Mouse (Mus musculus) lung, embryonic 15.5 days (tissue): ENCODE data around the gene Stard7. TPM values are rescaled to one million over a fixed set of nuclear protein-coding genes. Genes with fewer than 3 reads are reported as not detected.
"Not testable (repeated sequence)": the region's sequence is repeated elsewhere in the genome, so short reads cannot be mapped to it uniquely, and the experiment has no call there.

Source experiments
- ATAC-seq: fragments of 200-750 bp; cut with Nextera tagmentation; 2 replicates; pipeline ENCODE4 v1.8.0; 2017; ENCODE audit warnings: moderate number of reproducible peaks, borderline replicate concordance; ENCODE audit not compliant: low FRiP score, low TSS enrichment; ENCODE audit errors: extremely low read depth
- H3K27ac ChIP-seq: fragments of 300-500 bp; sonication (generic); 2 replicates; pipeline ENCODE4 v1.5.1; 2015; ENCODE audit warnings: moderate library complexity, mild to moderate bottlenecking, inconsistent platforms
- H3K27me3 ChIP-seq: fragments of 300-500 bp; sonication (generic); 2 replicates; pipeline ENCODE4 v1.6.1; 2015; ENCODE audit warnings: inconsistent platforms
- H3K36me3 ChIP-seq: fragments of 300-500 bp; sonication (generic); 2 replicates; pipeline ENCODE4 v1.6.1; 2015; ENCODE audit warnings: inconsistent platforms
- H3K4me1 ChIP-seq: fragments of 300-500 bp; sonication (generic); 2 replicates; pipeline ENCODE4 v1.6.1; 2015; ENCODE audit warnings: inconsistent platforms
- H3K4me2 ChIP-seq: fragments of 300-500 bp; sonication (generic); 2 replicates; pipeline ENCODE4 v1.6.1; 2015; ENCODE audit warnings: inconsistent platforms, mild to moderate bottlenecking, moderate library complexity
- H3K4me3 ChIP-seq: fragments of 300-500 bp; sonication (generic); 2 replicates; pipeline ENCODE4 v1.5.1; 2015; ENCODE audit warnings: mild to moderate bottlenecking, inconsistent platforms
- H3K9ac ChIP-seq: fragments of 300-500 bp; sonication (generic); 2 replicates; pipeline ENCODE4 v1.6.1; 2015; ENCODE audit warnings: inconsistent platforms
- H3K9me3 ChIP-seq: fragments of 300-500 bp; sonication (generic); 2 replicates; pipeline ENCODE4 v1.6.1; 2016; ENCODE audit warnings: inconsistent platforms
- WGBS: fragments of 180-500 bp; shearing (Covaris S2); methylation state at CpG from one replicate; pipeline ENCODE4 v1.1.7; 2015; 5-methylcytosine and 5-hydroxymethylcytosine counted together
- polyA plus RNA-seq: library from polyadenylated mRNA; unstranded; fragments of >200 nt; fragmentation: Nextera tagmentation; extraction: Ambion mirVana; gene quantifications from 2 replicates; pipeline ENCODE4 v1.2.1, GENCODE M21; 2015

The Stard7 gene
- polyA plus RNA-seq, 1 experiment from 2014 or later: 71.0 TPM

- 57% methylated on average over 4 of the region's 4 CpGs for WGBS
- Histone ChIP-seq H3K4me2 (no peak overlapping the region), H3K4me3 (no peak overlapping the region), H3K9ac (no peak overlapping the region), H3K9me3 (no peaks in the 10 kb centered on the region), H3K36me3 (peaks cover 57% of the 10 kb centered on the region), H3K4me1 (no peaks in the 10 kb centered on the region), H3K27ac (no peak overlapping the region), H3K27me3 (no peaks in the 10 kb centered on the region)
- ATAC-seq: no peak
Observed at GRCm38 (mm10) chr2:127292250-127292649, 22.2 kb downstream of the Stard7 start.

DNA sequence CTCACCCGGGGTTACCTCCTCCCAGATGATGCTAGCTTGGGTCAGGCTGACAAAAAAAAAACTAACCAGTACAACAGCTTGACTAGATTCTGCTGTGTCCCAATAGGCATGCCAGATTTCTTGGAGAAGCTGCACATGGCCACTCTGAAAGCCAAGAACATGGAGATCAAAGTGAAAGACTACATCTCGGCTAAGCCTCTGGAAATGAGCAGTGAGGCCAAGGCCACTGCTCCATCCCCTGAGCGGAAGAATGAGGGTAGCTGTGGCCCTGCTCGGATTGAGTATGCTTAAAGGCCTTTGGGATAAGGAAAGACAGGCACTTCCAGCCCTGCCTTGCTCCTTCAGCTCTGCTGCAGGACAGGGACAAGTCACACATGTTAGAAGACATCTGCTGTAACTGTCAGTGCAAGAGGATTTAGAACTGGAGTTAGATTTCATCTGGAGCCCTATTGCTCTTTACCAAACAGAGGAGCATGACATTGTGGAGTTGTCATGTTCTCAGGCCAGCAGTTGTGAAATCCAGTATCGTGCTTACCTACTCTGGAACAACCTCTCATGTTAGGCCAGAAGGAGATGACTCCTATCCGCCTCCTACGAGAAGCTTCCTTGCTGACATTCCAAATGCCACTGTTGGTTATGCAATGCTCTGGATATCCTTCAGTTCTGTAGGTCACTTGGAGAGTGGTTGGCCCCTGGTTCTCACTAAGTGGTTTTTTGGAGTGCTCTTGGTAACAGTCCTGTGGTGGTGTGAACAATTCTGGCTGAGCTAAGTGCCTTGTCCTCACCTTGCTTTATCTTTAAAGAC, 27.2 kb downstream of the Stard7 start:
- no peak overlapping the region for H3K4me2 ChIP-seq
- no peak for ATAC-seq

DNA sequence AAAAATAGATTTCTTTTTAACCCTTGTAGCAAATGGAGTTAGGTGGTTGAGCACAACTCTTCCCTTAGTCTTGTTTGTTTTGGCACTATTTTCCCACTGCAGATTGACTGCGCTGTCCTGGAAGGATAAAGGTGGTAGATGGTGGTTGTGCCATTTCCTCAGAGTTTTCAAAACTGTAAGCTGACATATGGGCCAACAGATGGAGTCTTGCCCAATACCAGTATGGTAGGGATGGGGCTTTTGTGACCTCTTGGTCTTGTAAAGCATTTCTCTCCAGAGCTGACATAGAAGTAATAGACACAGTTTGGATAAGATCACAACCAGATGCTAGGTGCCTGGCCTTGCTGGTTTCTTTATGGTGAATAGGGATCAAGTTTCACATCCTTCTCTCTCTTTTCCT, 28.0 kb downstream of the Stard7 start:
- Histone ChIP-seq H3K9me3 (no peaks in the 10 kb centered on the region), H3K27ac (no peak overlapping the region), H3K4me2 (no peak overlapping the region), H3K4me1 (no peaks in the 10 kb centered on the region), H3K27me3 (no peaks in the 10 kb centered on the region), H3K4me3 (no peak overlapping the region), H3K36me3 (peaks cover 56% of the 10 kb centered on the region), H3K9ac (no peak overlapping the region)
- no peak for ATAC-seq
- 93% methylated on average over 1 of the region's 1 CpGs for WGBS

More for the DNA sequence above, 27.2 kb downstream of the Stard7 start:
- no peak overlapping the region for H3K4me3 ChIP-seq
- no peaks in the 10 kb centered on the region for H3K9me3 ChIP-seq
- no peak overlapping the region for H3K9ac ChIP-seq
- 90% methylated on average over 7 of the region's 7 CpGs for WGBS
- no peaks in the 10 kb centered on the region for H3K4me1 ChIP-seq
- no peak overlapping the region for H3K27ac ChIP-seq
- no peaks in the 10 kb centered on the region for H3K27me3 ChIP-seq
- H3K36me3 ChIP-seq: peaks cover 62% of the 10 kb centered on the region

- Histone ChIP-seq H3K36me3 (peaks cover 42% of the 10 kb centered on the region), H3K4me3 (no peak overlapping the region), H3K4me1 (no peaks in the 10 kb centered on the region), H3K27me3 (no peaks in the 10 kb centered on the region), H3K9ac (no peak overlapping the region), H3K9me3 (no peaks in the 10 kb centered on the region), H3K27ac (no peak overlapping the region), H3K4me2 (no peak overlapping the region)
- 80% methylated on average over 3 of the region's 3 CpGs for WGBS
- ATAC-seq: no peak
Observed at GRCm38 (mm10) chr2:127300701-127301100, 30.7 kb downstream of the Stard7 start.

- Histone ChIP-seq H3K9me3 (no peaks in the 10 kb centered on the region), H3K4me3 (no peak overlapping the region), H3K4me1 (no peaks in the 10 kb centered on the region), H3K36me3 (peaks cover 32% of the 10 kb centered on the region), H3K9ac (no peak overlapping the region), H3K27me3 (no peaks in the 10 kb centered on the region), H3K27ac (no peak overlapping the region), H3K4me2 (no peak overlapping the region)
- no peak for ATAC-seq
- 91% methylated on average over 3 of the region's 3 CpGs for WGBS
Observed at GRCm38 (mm10) chr2:127301883-127302282, 31.9 kb downstream of the Stard7 start.

DNA sequence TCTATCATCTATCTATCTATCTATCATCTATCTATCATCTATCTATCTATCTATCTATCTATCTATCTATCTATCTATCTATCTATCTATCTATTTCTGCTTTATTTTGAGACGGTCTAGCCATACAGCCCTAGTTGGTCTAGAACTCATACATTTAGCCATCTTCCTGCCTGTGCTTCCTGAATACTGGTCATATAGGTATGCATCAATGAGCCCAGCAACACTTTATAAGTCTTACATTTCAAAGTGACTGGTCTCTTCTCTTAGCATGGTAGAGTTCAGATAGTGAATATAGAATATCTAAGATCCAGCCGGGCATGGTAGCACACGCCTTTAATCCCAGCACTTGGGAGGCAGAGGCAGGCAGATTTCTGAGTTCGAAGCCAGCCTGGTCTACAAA, 34.2 kb downstream of the Stard7 start:
- not testable (repeated sequence) for H3K36me3 ChIP-seq, H3K4me1 ChIP-seq, H3K27me3 ChIP-seq, H3K9me3 ChIP-seq, H3K4me2 ChIP-seq, H3K4me3 ChIP-seq, ATAC-seq, H3K9ac ChIP-seq, H3K27ac ChIP-seq
- 85% methylated on average over 4 of the region's 4 CpGs for WGBS

GRCm38 (mm10) chr2:127304609-127305210, 34.7 kb downstream of the Stard7 start:
- Histone ChIP-seq H3K27ac (no peak overlapping the region), H3K4me2 (no peak overlapping the region), H3K36me3 (peaks cover 5% of the 10 kb centered on the region), H3K9ac (no peak overlapping the region), H3K4me3 (no peak overlapping the region), H3K9me3 (no peaks in the 10 kb centered on the region), H3K4me1 (no peaks in the 10 kb centered on the region), H3K27me3 (no peaks in the 10 kb centered on the region)
- 80% methylated on average over 3 of the region's 3 CpGs for WGBS
- ATAC-seq: no peak

DNA sequence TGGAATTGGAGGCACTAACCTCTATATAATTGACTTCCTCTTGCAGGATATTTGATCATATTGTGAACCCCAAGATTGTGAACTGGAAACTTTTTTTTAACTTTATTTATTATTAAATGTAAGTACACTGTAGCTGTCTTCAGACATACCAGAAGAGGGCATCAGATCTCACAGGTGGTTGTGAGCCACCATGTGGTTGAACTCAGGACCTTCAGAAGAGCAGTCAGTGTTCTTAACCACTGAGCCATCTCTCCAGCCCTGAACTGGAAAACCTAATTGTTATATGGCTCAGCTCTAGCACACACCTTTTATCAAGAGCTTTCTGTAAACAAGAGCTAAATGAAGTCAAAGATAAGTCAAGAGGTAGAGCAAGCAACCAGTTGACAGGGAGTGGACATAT, 36.1 kb downstream of the Stard7 start:
- Histone ChIP-seq H3K9me3 (no peaks in the 10 kb centered on the region), H3K4me3 (no peak overlapping the region), H3K4me2 (no peak overlapping the region), H3K9ac (no peak overlapping the region), H3K36me3 (0 out of 2 replicates have a peak, but pooled peaks cover 2% of the 10 kb centered on the region), H3K27ac (no peak overlapping the region), H3K4me1 (no peaks in the 10 kb centered on the region), H3K27me3 (no peaks in the 10 kb centered on the region)
- no peak for ATAC-seq

DNA sequence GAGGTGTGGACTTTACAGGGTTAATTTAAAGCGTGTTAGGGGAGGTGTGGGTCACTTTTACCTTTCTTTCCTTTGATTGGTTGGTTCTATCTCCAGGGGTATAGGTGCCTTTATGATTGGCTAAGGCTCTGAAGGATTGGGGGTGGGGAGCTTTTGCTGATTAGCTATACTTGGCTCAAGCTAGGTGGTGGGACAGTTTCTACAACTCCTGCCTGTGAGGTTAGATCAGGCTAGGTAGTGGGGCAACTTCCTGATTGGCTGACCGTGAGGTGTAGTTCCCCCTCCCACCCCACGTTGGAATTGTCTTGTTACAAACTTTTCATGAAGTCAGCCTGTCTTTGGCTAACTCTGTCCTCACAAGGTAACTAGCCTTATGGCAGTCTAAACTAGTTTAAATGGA, 37.2 kb downstream of the Stard7 start:
- H3K9ac ChIP-seq: no peak overlapping the region
- H3K27ac ChIP-seq: no peak overlapping the region
- H3K9me3 ChIP-seq: no peaks in the 10 kb centered on the region
- ATAC-seq: no peak
- no peaks in the 10 kb centered on the region for H3K27me3 ChIP-seq
- no peaks in the 10 kb centered on the region for H3K4me1 ChIP-seq
- H3K4me3 ChIP-seq: no peak overlapping the region
- 28% methylated on average over 3 of the region's 3 CpGs for WGBS
- H3K4me2 ChIP-seq: no peak overlapping the region
- no peaks in the 10 kb centered on the region for H3K36me3 ChIP-seq

- H3K9me3 ChIP-seq: no peaks in the 10 kb centered on the region
- H3K9ac ChIP-seq: no peak overlapping the region
- H3K4me2 ChIP-seq: no peak overlapping the region
- no peak for ATAC-seq
- H3K36me3 ChIP-seq: no peaks in the 10 kb centered on the region
- H3K27ac ChIP-seq: no peak overlapping the region
- no peaks in the 10 kb centered on the region for H3K27me3 ChIP-seq
- no peak overlapping the region for H3K4me3 ChIP-seq
- H3K4me1 ChIP-seq: no peaks in the 10 kb centered on the region
- 85% methylated on average over 2 of the region's 2 CpGs for WGBS
Observed at GRCm38 (mm10) chr2:127308660-127309059, 38.6 kb downstream of the Stard7 start.

- H3K9ac ChIP-seq: no peak overlapping the region
- H3K36me3 ChIP-seq: no peaks in the 10 kb centered on the region
- no peaks in the 10 kb centered on the region for H3K4me1 ChIP-seq
- no peak for ATAC-seq
- H3K27ac ChIP-seq: no peak overlapping the region
- 36% methylated on average over 2 of the region's 2 CpGs for WGBS
- H3K4me2 ChIP-seq: no peak overlapping the region
- no peaks in the 10 kb centered on the region for H3K27me3 ChIP-seq
- H3K9me3 ChIP-seq: no peaks in the 10 kb centered on the region
- H3K4me3 ChIP-seq: no peak overlapping the region
Observed at GRCm38 (mm10) chr2:127310246-127310645, 40.2 kb downstream of the Stard7 start.

GRCm38 (mm10) chr2:127310685-127311084, 40.7 kb downstream of the Stard7 start:
- H3K36me3 ChIP-seq: no peaks in the 10 kb centered on the region
- 85% methylated on average over 7 of the region's 7 CpGs for WGBS
- H3K4me2 ChIP-seq: no peak overlapping the region
- H3K27me3 ChIP-seq: no peaks in the 10 kb centered on the region
- H3K9ac ChIP-seq: no peak overlapping the region
- no peak for ATAC-seq
- H3K4me3 ChIP-seq: no peak overlapping the region
- no peaks in the 10 kb centered on the region for H3K9me3 ChIP-seq
- no peaks in the 10 kb centered on the region for H3K4me1 ChIP-seq
- no peak overlapping the region for H3K27ac ChIP-seq
